Mouse (Mus musculus) MEL (cell line): Measurements from ENCODE around the gene Milr1.

Source experiments
- CHD2 ChIP-seq: IDR thresholded peaks from 2 replicates; pipeline ENCODE4 v1.6.1; 2011; ENCODE audit warnings: low read length, improper control_type of control experiment
- CTCF ChIP-seq, 3 experiments: IDR thresholded peaks in 2 of 3; conservative IDR thresholded peaks in 1 of 3; 2 replicates each; pipeline ENCODE4 v1.5.1; 2011 to 2012; ENCODE audit warnings: low read length in 3 of 3, low read depth in 2 of 3, mild to moderate bottlenecking in 2 of 3, improper control_type of control experiment in 1 of 3, inconsistent platforms in 1 of 3, mixed read lengths in 1 of 3, moderate library complexity in 1 of 3; ENCODE audit not compliant: control insufficient read depth in 1 of 3, insufficient read depth in 1 of 3, poor library complexity in 1 of 3, severe bottlenecking in 1 of 3
- ELF1 ChIP-seq: IDR thresholded peaks from 2 replicates; pipeline ENCODE4 v1.6.1; 2014; ENCODE audit warnings: low read depth, mild to moderate bottlenecking, inconsistent platforms, low read length, improper control_type of control experiment, moderate library complexity
- EP300 ChIP-seq, 2 experiments: IDR thresholded peaks; 2 replicates each; pipeline ENCODE4 v1.6.1; 2011; ENCODE audit warnings: improper control_type of control experiment in 2 of 2, low read length in 2 of 2, low read depth in 1 of 2, mild to moderate bottlenecking in 1 of 2
- GATA1 ChIP-seq: IDR thresholded peaks from 2 replicates; pipeline ENCODE4 v1.6.1; 2011; ENCODE audit warnings: low read depth, low read length, improper control_type of control experiment
- MAFK ChIP-seq: IDR thresholded peaks from 2 replicates; pipeline ENCODE4 v1.6.1; 2011; ENCODE audit warnings: low read depth, mild to moderate bottlenecking, low read length, improper control_type of control experiment, borderline replicate concordance
- MAX ChIP-seq: IDR thresholded peaks from 2 replicates; pipeline ENCODE4 v1.6.1; 2011; ENCODE audit warnings: low read length, improper control_type of control experiment
- MAZ ChIP-seq: IDR thresholded peaks from 2 replicates; pipeline ENCODE4 v1.6.1; 2012; ENCODE audit warnings: low read depth, mild to moderate bottlenecking, inconsistent platforms, low read length, improper control_type of control experiment
- MEF2A ChIP-seq: IDR thresholded peaks from 2 replicates; pipeline ENCODE4 v1.6.1; 2014; ENCODE audit warnings: low read depth, mild to moderate bottlenecking, inconsistent platforms, low read length, improper control_type of control experiment; ENCODE audit not compliant: poor library complexity, insufficient replicate concordance, severe bottlenecking; ENCODE audit errors: extremely low read depth
- NELFE ChIP-seq: IDR thresholded peaks from 2 replicates; pipeline ENCODE4 v1.6.1; 2011; ENCODE audit warnings: low read depth, low read length, improper control_type of control experiment
- POLR2A ChIP-seq, 2 experiments: IDR thresholded peaks; 2 replicates each; pipeline ENCODE4 v1.6.1; 2011 to 2012; ENCODE audit warnings: low read length in 2 of 2, mild to moderate bottlenecking in 2 of 2, control low read depth in 1 of 2, improper control_type of control experiment in 1 of 2, low read depth in 1 of 2, moderate library complexity in 1 of 2; ENCODE audit not compliant: control insufficient read depth in 1 of 2, insufficient read depth in 1 of 2, poor library complexity in 1 of 2
- USF1 ChIP-seq: IDR thresholded peaks from 2 replicates; pipeline ENCODE4 v1.6.1; 2014; ENCODE audit warnings: low read depth, mild to moderate bottlenecking, inconsistent platforms, low read length, improper control_type of control experiment, moderate library complexity
- USF2 ChIP-seq, 2 experiments: IDR thresholded peaks; 2 replicates each; pipeline ENCODE4 v1.6.1; 2011 to 2012; ENCODE audit warnings: improper control_type of control experiment in 2 of 2, low read length in 2 of 2, borderline replicate concordance in 1 of 2, inconsistent platforms in 1 of 2, low read depth in 1 of 2, mild to moderate bottlenecking in 1 of 2; ENCODE audit not compliant: insufficient read depth in 1 of 2

GRCm38 (mm10) chr11:106760511-106760910 is 9.5 kb downstream of the Milr1 start:
- no peak for TF ChIP-seq NELFE
- no peak for TF ChIP-seq EP300 (IDR thresholded peaks at IDR 0.05; ENCODE audit: low read depth in 1 of 2, low read length in 2 of 2)
- no peak for TF ChIP-seq USF1
- no peak for TF ChIP-seq USF2 (IDR thresholded peaks at IDR 0.05; ENCODE audit: borderline replicate concordance in 1 of 2, insufficient read depth in 1 of 2, low read depth in 1 of 2, low read length in 2 of 2)
- no peak for TF ChIP-seq GATA1
- no peak for TF ChIP-seq CHD2
- no peak for TF ChIP-seq MAFK
- TF ChIP-seq MAX, result no peak
- TF ChIP-seq POLR2A (IDR thresholded peaks at IDR 0.05; ENCODE audit: control insufficient read depth in 1 of 2, insufficient read depth in 1 of 2, low read depth in 1 of 2, low read length in 2 of 2, poor library complexity in 1 of 2), result no peak
- TF ChIP-seq CTCF (IDR thresholded peaks at IDR 0.05 in 2 of 3, conservative IDR thresholded peaks at IDR 0.05 in 1 of 3; ENCODE audit: control insufficient read depth in 1 of 3, insufficient read depth in 1 of 3, low read depth in 2 of 3, low read length in 3 of 3, poor library complexity in 1 of 3, severe bottlenecking in 1 of 3), result no peak
- no peak for TF ChIP-seq MEF2A
- no peak for TF ChIP-seq MAZ
- TF ChIP-seq ELF1, result no peak
